Mouse (Mus musculus) CD4-positive, CD25-positive, alpha-beta regulatory T cell, adult 4 months (primary cell): ENCODE measurements around the gene Rad9b. TPM values are rescaled to one million over a fixed set of nuclear protein-coding genes. Genes with fewer than 3 reads are reported as not detected.

ENCODE experiments used
- ATAC-seq: one replicate; pipeline ENCODE4 v1.8.0; 2017
- polyA plus RNA-seq, 2 experiments: library from polyadenylated mRNA; unstranded; fragments of 100-300 nt; shearing (Covaris generic); gene quantifications; one replicate each; pipeline ENCODE4 v1.2.1; 2017

The Rad9b gene
- polyA plus RNA-seq, 2 experiments from 2014 or later: 13.6 to 17.0 TPM

DNA sequence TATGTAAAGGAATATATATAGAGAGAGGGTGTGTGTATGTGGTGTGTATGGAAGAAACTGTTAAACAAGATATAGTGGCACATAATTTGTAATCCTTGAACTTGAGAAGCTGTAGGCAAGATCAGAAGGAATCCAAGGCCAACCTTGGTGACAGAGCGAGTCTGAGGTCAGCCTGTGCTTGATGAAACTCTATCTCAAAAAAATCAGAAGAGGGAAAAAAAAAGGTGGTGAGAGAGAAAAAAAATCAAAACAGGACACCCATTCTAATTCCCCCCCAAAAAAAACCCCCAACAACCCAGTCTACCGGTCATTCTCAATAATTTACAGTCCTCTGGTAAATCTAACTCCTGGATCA lies 70.2 kb downstream of the Rad9b start:
- no peak for ATAC-seq

DNA sequence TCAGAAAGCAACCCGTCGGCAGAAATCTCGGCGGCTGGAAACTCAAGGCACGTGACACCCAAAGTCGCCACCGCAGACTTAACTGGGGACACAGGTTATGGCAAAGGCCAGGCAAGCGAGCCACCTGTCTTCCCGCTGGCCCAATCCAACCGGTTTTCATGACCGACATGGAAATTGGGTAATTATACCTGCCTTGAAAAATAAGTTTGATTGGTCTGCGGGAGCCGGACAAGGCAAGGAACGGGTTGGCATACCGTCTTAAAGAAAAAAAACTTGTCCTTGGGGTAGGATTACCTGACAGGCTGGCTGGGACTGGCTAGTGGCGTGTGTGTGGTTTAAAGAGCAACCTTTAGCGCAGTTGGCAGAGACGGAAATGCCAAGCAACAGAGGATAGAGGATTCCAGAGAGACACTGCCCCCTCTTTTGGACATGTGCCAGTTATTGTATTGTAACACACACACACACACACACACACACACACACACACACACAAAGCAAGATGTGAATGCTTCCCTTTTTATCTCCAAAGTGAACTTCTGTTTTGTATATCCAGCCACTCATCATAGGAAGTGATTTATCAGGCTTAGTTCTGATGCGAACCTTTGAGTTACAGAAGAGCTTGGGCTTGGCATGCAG lies 73.1 kb downstream of the Rad9b start:
- no peak for ATAC-seq

GRCm38 (mm10) chr5:122280422-122280826 lies 73.6 kb downstream of the Rad9b start:
- ATAC-seq: no peak

- ATAC-seq: no peak
Observed at GRCm38 (mm10) chr5:122279799-122280421, 74.1 kb downstream of the Rad9b start.

GRCm38 (mm10) chr5:122278946-122279345 lies 75.1 kb downstream of the Rad9b start:
- no peak for ATAC-seq

GRCm38 (mm10) chr5:122274785-122275184 lies 79.2 kb downstream of the Rad9b start:
- ATAC-seq: peak; percentile 77

Other genes with a start within 250 kb of the Rad9b start
- gene Ccdc63, start 213.4 kb downstream of the Rad9b start, polyA plus RNA-seq: under 1 TPM in 1 of 2 experiments, not detected in 1; 0.75 TPM
- gene Ppp1cc, start 196.0 kb downstream of the Rad9b start, polyA plus RNA-seq: 10 to 100 TPM; 34.6 to 82.0 TPM
- gene Hvcn1, start 147.4 kb downstream of the Rad9b start, polyA plus RNA-seq: 100 to 1,000 TPM in 1 of 2 experiments, 10 to 100 TPM in 1; 51.8 to 108 TPM
- gene Tctn1, start 89.8 kb downstream of the Rad9b start, polyA plus RNA-seq: 1 to 10 TPM; 1.1 to 2.0 TPM
- gene Pptc7, start 69.9 kb downstream of the Rad9b start, polyA plus RNA-seq: 10 to 100 TPM; 17.8 to 18.7 TPM
- gene Vps29, start 136 bp upstream of the Rad9b start, polyA plus RNA-seq: 100 to 1,000 TPM; 193 to 203 TPM
- gene Gpn3, start 17.6 kb upstream of the Rad9b start, polyA plus RNA-seq: 10 to 100 TPM; 56.9 to 67.7 TPM
- gene Fam216a, start 18.1 kb upstream of the Rad9b start, polyA plus RNA-seq: 1 to 10 TPM; 6.9 to 7.4 TPM
- gene Arpc3, start 37.6 kb upstream of the Rad9b start, polyA plus RNA-seq: 100 to 1,000 TPM; 394 to 533 TPM
- gene Anapc7, start 67.5 kb upstream of the Rad9b start, polyA plus RNA-seq: 10 to 100 TPM; 17.7 to 22.8 TPM
- gene Atp2a2, start 148.0 kb upstream of the Rad9b start, polyA plus RNA-seq: 10 to 100 TPM in 1 of 2 experiments, 1 to 10 TPM in 1; 10.0 to 14.8 TPM